Mouse (Mus musculus) hindbrain, embryonic 13.5 days (tissue): Measurements from ENCODE around the gene Mark1. TPM values are rescaled to one million over a fixed set of nuclear protein-coding genes. Genes with fewer than 3 reads are reported as not detected.

Experiments used
- ATAC-seq: fragments of 200-750 bp; cut with Nextera tagmentation; 2 replicates; pipeline ENCODE4 v1.8.0; 2017; ENCODE audit warnings: moderate TSS enrichment; ENCODE audit not compliant: low FRiP score
- H3K27ac ChIP-seq: fragments of 300-500 bp; sonication (generic); 2 replicates; pipeline ENCODE4 v1.5.1; 2015; ENCODE audit warnings: inconsistent platforms, mild to moderate bottlenecking, moderate library complexity
- H3K27me3 ChIP-seq: fragments of 300-500 bp; sonication (generic); 2 replicates; pipeline ENCODE4 v1.6.1; 2015; ENCODE audit warnings: mild to moderate bottlenecking, inconsistent platforms
- H3K36me3 ChIP-seq: fragments of 300-500 bp; sonication (generic); 2 replicates; pipeline ENCODE4 v1.6.1; 2015; ENCODE audit warnings: mild to moderate bottlenecking, inconsistent platforms
- H3K4me1 ChIP-seq: fragments of 300-500 bp; sonication (generic); replicated peaks from 2 replicates; pipeline ENCODE4 v1.6.1; 2015; ENCODE audit warnings: inconsistent platforms
- H3K4me2 ChIP-seq: fragments of 300-500 bp; sonication (generic); 2 replicates; pipeline ENCODE4 v1.6.1; 2015; ENCODE audit warnings: inconsistent platforms, mild to moderate bottlenecking, moderate library complexity
- H3K4me3 ChIP-seq: fragments of 300-500 bp; sonication (generic); 2 replicates; pipeline ENCODE4 v1.5.1; 2015; ENCODE audit warnings: mild to moderate bottlenecking, inconsistent platforms
- H3K9ac ChIP-seq: fragments of 300-500 bp; sonication (generic); 2 replicates; pipeline ENCODE4 v1.6.1; 2015; ENCODE audit warnings: mild to moderate bottlenecking, inconsistent platforms
- H3K9me3 ChIP-seq: fragments of 300-500 bp; sonication (generic); 2 replicates; pipeline ENCODE4 v1.6.1; 2016; ENCODE audit warnings: inconsistent platforms
- WGBS: fragments of 180-500 bp; shearing (Covaris S2); methylation state at CpG from one replicate; pipeline ENCODE4 v1.1.7; 2015; 5-methylcytosine and 5-hydroxymethylcytosine counted together
- polyA plus RNA-seq: library from polyadenylated mRNA; unstranded; fragments of >200 nt; fragmentation: Nextera tagmentation; extraction: Ambion mirVana; gene quantifications from 2 replicates; pipeline ENCODE4 v1.2.1, GENCODE M21; 2015

Gene Mark1
- polyA plus RNA-seq: 12.7 and 13.3 TPM in 2 replicates

- no peaks in the 10 kb centered on the region for H3K36me3 ChIP-seq
- no peaks in the 10 kb centered on the region for H3K27me3 ChIP-seq
- H3K27ac ChIP-seq: peak within 1 kb of the TSS; percentile 95
- peaks cover 35% of the 10 kb centered on the region for H3K4me1 ChIP-seq
- ATAC-seq: peak; percentile 43
- no peaks in the 10 kb centered on the region for H3K9me3 ChIP-seq
- H3K9ac ChIP-seq: peak within 1 kb of the TSS; percentile 99
- WGBS: under 1% methylated on average over 50 of the region's 88 CpGs
- H3K4me3 ChIP-seq: peak within 1 kb of the TSS; percentile 96
- peak within 1 kb of the TSS; percentile 79 for H3K4me2 ChIP-seq
These were observed at the start of gene Mark1 for GRCm38 (mm10) chr1:184999071-184999750. TSS of gene Mark1 (minus strand) at chr1:184999570.

- 74% methylated on average over 12 of the region's 12 CpGs for WGBS
- no peak for ATAC-seq
- H3K36me3 ChIP-seq: no peaks in the 10 kb centered on the region
- no peak overlapping the region for H3K9ac ChIP-seq
- no peak overlapping the region for H3K4me2 ChIP-seq
- no peak overlapping the region for H3K4me3 ChIP-seq
- H3K27ac ChIP-seq: no peak overlapping the region
- H3K4me1 ChIP-seq: no peaks in the 10 kb centered on the region
- no peaks in the 10 kb centered on the region for H3K9me3 ChIP-seq
- no peaks in the 10 kb centered on the region for H3K27me3 ChIP-seq
These were observed 48.3 kb upstream of the Mark1 start for GRCm38 (mm10) chr1:185047516-185048247.

- H3K9me3 ChIP-seq: no peaks in the 10 kb centered on the region
- H3K36me3 ChIP-seq: no peaks in the 10 kb centered on the region
- WGBS: 94% methylated on average over 8 of the region's 8 CpGs
- no peaks in the 10 kb centered on the region for H3K4me1 ChIP-seq
- no peak overlapping the region for H3K4me3 ChIP-seq
- H3K4me2 ChIP-seq: no peak overlapping the region
- no peak overlapping the region for H3K9ac ChIP-seq
- H3K27ac ChIP-seq: no peak overlapping the region
- no peaks in the 10 kb centered on the region for H3K27me3 ChIP-seq
- no peak for ATAC-seq
These were observed 47.1 kb upstream of the Mark1 start for GRCm38 (mm10) chr1:185046513-185046912.

- 63% methylated on average over 7 of the region's 7 CpGs for WGBS
- Histone ChIP-seq H3K4me3 (no peak overlapping the region), H3K4me2 (no peak overlapping the region), H3K27ac (no peak overlapping the region), H3K4me1 (no peaks in the 10 kb centered on the region), H3K36me3 (no peaks in the 10 kb centered on the region), H3K9ac (no peak overlapping the region), H3K9me3 (no peaks in the 10 kb centered on the region), H3K27me3 (no peaks in the 10 kb centered on the region)
- no peak for ATAC-seq
These were observed 38.9 kb upstream of the Mark1 start for GRCm38 (mm10) chr1:185038183-185038686.

GRCm38 (mm10) chr1:185030565-185030964 lies 31.2 kb upstream of the Mark1 start:
- no peak overlapping the region for H3K9ac ChIP-seq
- no peak overlapping the region for H3K4me2 ChIP-seq
- no peaks in the 10 kb centered on the region for H3K27me3 ChIP-seq

GRCm38 (mm10) chr1:185020429-185021168 lies 21.2 kb upstream of the Mark1 start:
- Histone ChIP-seq H3K4me2 (no peak overlapping the region), H3K9ac (no peak overlapping the region), H3K4me1 (peaks cover 15% of the 10 kb centered on the region), H3K4me3 (no peak overlapping the region), H3K27ac (peak overlapping the region; percentile 60), H3K27me3 (no peaks in the 10 kb centered on the region), H3K36me3 (no peaks in the 10 kb centered on the region), H3K9me3 (no peaks in the 10 kb centered on the region)
- 66% methylated on average over 13 of the region's 13 CpGs for WGBS
- no peak for ATAC-seq

More at GRCm38 (mm10) chr1:185030565-185030964, 31.2 kb upstream of the Mark1 start:
- ATAC-seq: no peak
- 90% methylated on average over 10 of the region's 10 CpGs for WGBS
- Histone ChIP-seq H3K27ac (no peak overlapping the region), H3K9me3 (no peaks in the 10 kb centered on the region), H3K4me1 (no peaks in the 10 kb centered on the region; the same call in 1 of the 2 replicates), H3K4me3 (no peak overlapping the region), H3K36me3 (no peaks in the 10 kb centered on the region)

GRCm38 (mm10) chr1:185012566-185012965 lies 13.2 kb upstream of the Mark1 start:
- Histone ChIP-seq H3K27ac (no peak overlapping the region), H3K9ac (no peak overlapping the region), H3K27me3 (no peaks in the 10 kb centered on the region), H3K4me2 (no peak overlapping the region), H3K9me3 (no peaks in the 10 kb centered on the region), H3K36me3 (no peaks in the 10 kb centered on the region), H3K4me3 (no peak overlapping the region), H3K4me1 (no peaks in the 10 kb centered on the region)
- WGBS: 89% methylated on average over 3 of the region's 3 CpGs
- ATAC-seq: no peak

GRCm38 (mm10) chr1:185007066-185007465 lies 7.7 kb upstream of the Mark1 start:
- H3K4me1 ChIP-seq: no peaks in the 10 kb centered on the region
- H3K9ac ChIP-seq: no peak overlapping the region
- H3K27ac ChIP-seq: no peak overlapping the region
- no peaks in the 10 kb centered on the region for H3K9me3 ChIP-seq
- no peak for ATAC-seq
- H3K4me2 ChIP-seq: no peak overlapping the region
- no peaks in the 10 kb centered on the region for H3K36me3 ChIP-seq
- no peaks in the 10 kb centered on the region for H3K27me3 ChIP-seq
- WGBS: 91% methylated on average over 5 of the region's 5 CpGs
- no peak overlapping the region for H3K4me3 ChIP-seq

GRCm38 (mm10) chr1:184999780-185000599 lies 620 bp upstream of the Mark1 start:
- peak; percentile 70 for ATAC-seq
- Histone ChIP-seq H3K27ac (peak overlapping the region; percentile 95), H3K4me1 (peaks cover 32% of the 10 kb centered on the region), H3K36me3 (no peaks in the 10 kb centered on the region), H3K27me3 (no peaks in the 10 kb centered on the region), H3K4me2 (peak overlapping the region; percentile 61), H3K9me3 (no peaks in the 10 kb centered on the region), H3K9ac (peak overlapping the region; percentile 99), H3K4me3 (peak overlapping the region; percentile 96)
- WGBS: 1% methylated on average over 23 of the region's 65 CpGs

GRCm38 (mm10) chr1:184998631-184999030 lies 739 bp downstream of the Mark1 start:
- H3K27me3 ChIP-seq: no peaks in the 10 kb centered on the region
- H3K4me1 ChIP-seq: peaks cover 39% of the 10 kb centered on the region
- H3K27ac ChIP-seq: peak overlapping the region; percentile 95
- no peaks in the 10 kb centered on the region for H3K36me3 ChIP-seq
- peak overlapping the region; percentile 99 for H3K9ac ChIP-seq
- 13% methylated on average over 2 of the region's 2 CpGs for WGBS
- ATAC-seq: peak; percentile 15; the same call in 1 of the 2 replicates
- no peaks in the 10 kb centered on the region for H3K9me3 ChIP-seq
- H3K4me2 ChIP-seq: peak overlapping the region; percentile 79
- H3K4me3 ChIP-seq: peak overlapping the region; percentile 96

- H3K4me3 ChIP-seq: peak overlapping the region; percentile 96
- ATAC-seq: no peak
- H3K4me1 ChIP-seq: peaks cover 40% of the 10 kb centered on the region
- peak overlapping the region; percentile 79 for H3K4me2 ChIP-seq
- peak overlapping the region; percentile 99 for H3K9ac ChIP-seq
- H3K9me3 ChIP-seq: no peaks in the 10 kb centered on the region
- H3K27me3 ChIP-seq: no peaks in the 10 kb centered on the region
- WGBS: 14% methylated on average over 9 of the region's 9 CpGs
- H3K36me3 ChIP-seq: no peaks in the 10 kb centered on the region
- H3K27ac ChIP-seq: peak overlapping the region; percentile 95
These were observed 1.2 kb downstream of the Mark1 start for GRCm38 (mm10) chr1:184998161-184998560.
